Mouse (Mus musculus) brain, adult 2 months (tissue): ENCODE measurements around the gene Tnnt2.
A peak's percentile ranks its signal among the peaks of the same experiment; 100 is the strongest.

ENCODE experiments used
- DNase-seq: peaks from one replicate; pipeline ENCODE4 v3.0.0; 2011; ENCODE audit warnings: low read depth, low spot score

The Tnnt2 gene

DNA sequence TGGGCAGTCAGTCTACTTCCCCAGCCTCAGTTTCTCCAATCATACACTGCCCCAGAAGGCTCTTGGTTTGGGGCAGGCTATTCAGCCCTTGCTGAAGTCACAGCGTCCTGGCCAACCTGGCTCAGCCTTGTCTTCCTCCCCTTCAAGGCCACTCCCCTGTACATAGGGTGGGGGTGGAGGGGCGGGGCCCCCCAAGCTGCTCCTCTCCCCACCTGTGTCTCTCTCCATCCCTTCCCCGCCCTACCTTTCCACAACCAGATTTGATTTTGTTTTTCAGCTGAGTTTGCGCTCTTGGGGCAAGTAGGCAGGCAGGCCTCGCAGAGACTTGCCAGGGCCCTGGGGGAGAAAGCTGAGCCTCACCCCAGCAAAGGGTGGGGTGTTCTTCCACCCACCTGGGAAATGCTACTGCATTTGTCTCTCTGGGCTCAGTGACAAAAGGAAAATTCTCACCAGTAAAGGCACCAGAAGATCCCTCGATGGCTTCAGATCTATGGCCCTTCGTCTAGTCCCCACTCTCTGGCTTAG, 63.9 kb downstream of the Tnnt2 start:
- DNase-seq, result peak; percentile 5
